Mouse (Mus musculus) heart, embryonic 10.5 days (tissue): ENCODE measurements around the gene Slc30a1. TPM values are rescaled to one million over a fixed set of nuclear protein-coding genes. Genes with fewer than 3 reads are reported as not detected.
A peak's percentile ranks its signal among the peaks of the same experiment; 100 is the strongest.

Experiments
- DNase-seq: peaks from one replicate; pipeline ENCODE4 v3.0.0-alpha.2; 2017; ENCODE audit warnings: low spot score
- H3K27ac ChIP-seq: fragments of 300-500 bp; sonication (generic); 2 replicates; pipeline ENCODE4 v1.5.1; 2016; ENCODE audit warnings: mild to moderate bottlenecking
- H3K27me3 ChIP-seq: fragments of 300-500 bp; sonication (generic); 2 replicates; pipeline ENCODE4 v1.6.1; 2016; ENCODE audit warnings: mild to moderate bottlenecking; ENCODE audit not compliant: poor library complexity, insufficient read depth, severe bottlenecking
- H3K36me3 ChIP-seq: fragments of 300-500 bp; sonication (generic); 2 replicates; pipeline ENCODE4 v1.6.1; 2016; ENCODE audit warnings: mild to moderate bottlenecking, moderate library complexity
- H3K4me1 ChIP-seq: fragments of 300-500 bp; sonication (generic); 2 replicates; pipeline ENCODE4 v1.6.1; 2016; ENCODE audit warnings: mild to moderate bottlenecking
- H3K4me3 ChIP-seq: fragments of 300-500 bp; sonication (generic); 2 replicates; pipeline ENCODE4 v1.5.1; 2016; ENCODE audit warnings: mild to moderate bottlenecking, moderate library complexity
- H3K9me3 ChIP-seq: fragments of 300-500 bp; sonication (generic); 2 replicates; pipeline ENCODE4 v1.6.1; 2016; ENCODE audit warnings: mild to moderate bottlenecking, moderate library complexity
- WGBS: fragments of 180-500 bp; shearing (Covaris S2); methylation state at CpG from one replicate; pipeline ENCODE4 v1.1.7; 2016; 5-methylcytosine and 5-hydroxymethylcytosine counted together
- polyA plus RNA-seq: library from polyadenylated mRNA; unstranded; fragments of >200 nt; fragmentation: Nextera tagmentation; extraction: Ambion mirVana; gene quantifications from 2 replicates; pipeline ENCODE4 v1.2.1, GENCODE M21; 2016

Gene Slc30a1
- polyA plus RNA-seq, 1 experiment from 2014 or later: 1.8 TPM

DNA sequence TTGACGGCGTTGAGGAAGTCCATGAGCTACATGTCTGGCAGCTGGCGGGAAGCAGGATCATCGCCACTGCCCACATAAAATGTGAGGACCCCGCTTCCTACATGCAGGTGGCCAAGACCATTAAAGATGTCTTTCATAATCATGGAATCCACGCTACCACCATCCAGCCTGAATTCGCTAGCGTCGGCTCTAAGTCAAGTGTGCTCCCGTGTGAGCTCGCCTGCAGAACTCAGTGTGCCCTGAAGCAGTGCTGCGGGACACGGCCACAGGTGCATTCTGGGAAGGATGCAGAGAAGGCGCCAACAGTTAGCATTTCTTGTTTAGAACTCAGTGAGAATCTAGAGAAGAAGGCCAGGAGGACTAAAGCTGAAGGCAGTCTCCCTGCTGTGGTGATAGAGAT lies 2.7 kb downstream of the Slc30a1 start:
- Histone ChIP-seq H3K4me1 (peaks cover 51% of the 10 kb centered on the region), H3K4me3 (0 out of 2 replicates have a peak overlapping the region, but pooled peaks have one; percentile 95), H3K27ac (no peak overlapping the region), H3K27me3 (no peaks in the 10 kb centered on the region; the same call in 1 of the 2 replicates), H3K9me3 (no peaks in the 10 kb centered on the region), H3K36me3 (peaks cover 26% of the 10 kb centered on the region)
- DNase-seq: no peak
- WGBS: 93% methylated on average over 14 of the region's 14 CpGs

DNA sequence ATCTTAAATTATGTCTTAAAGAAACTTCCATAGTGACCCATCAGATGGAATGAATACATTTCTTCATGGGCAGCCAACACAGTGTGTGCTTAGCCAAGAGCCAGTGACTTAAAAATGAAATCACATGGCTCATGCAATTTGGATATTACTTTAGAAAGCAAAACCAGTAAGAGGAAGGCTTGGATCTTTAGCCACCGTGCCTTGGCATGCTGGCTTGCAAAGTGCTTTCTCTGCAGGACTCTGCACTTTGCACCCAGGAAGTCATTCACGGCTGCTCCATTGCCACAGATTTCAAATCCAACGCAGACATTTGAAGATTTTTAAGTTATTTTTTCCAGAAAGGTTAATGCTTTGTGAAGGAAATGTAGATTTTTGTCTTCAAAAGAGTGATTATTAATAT lies 4.1 kb downstream of the Slc30a1 start:
- H3K4me3 ChIP-seq: no peak overlapping the region
- H3K27me3 ChIP-seq: no peaks in the 10 kb centered on the region
- no peak overlapping the region for H3K27ac ChIP-seq
- DNase-seq: no peak
- peaks cover 26% of the 10 kb centered on the region for H3K36me3 ChIP-seq
- H3K4me1 ChIP-seq: peaks cover 45% of the 10 kb centered on the region
- 75% methylated on average over 3 of the region's 3 CpGs for WGBS
- H3K9me3 ChIP-seq: no peaks in the 10 kb centered on the region

DNA sequence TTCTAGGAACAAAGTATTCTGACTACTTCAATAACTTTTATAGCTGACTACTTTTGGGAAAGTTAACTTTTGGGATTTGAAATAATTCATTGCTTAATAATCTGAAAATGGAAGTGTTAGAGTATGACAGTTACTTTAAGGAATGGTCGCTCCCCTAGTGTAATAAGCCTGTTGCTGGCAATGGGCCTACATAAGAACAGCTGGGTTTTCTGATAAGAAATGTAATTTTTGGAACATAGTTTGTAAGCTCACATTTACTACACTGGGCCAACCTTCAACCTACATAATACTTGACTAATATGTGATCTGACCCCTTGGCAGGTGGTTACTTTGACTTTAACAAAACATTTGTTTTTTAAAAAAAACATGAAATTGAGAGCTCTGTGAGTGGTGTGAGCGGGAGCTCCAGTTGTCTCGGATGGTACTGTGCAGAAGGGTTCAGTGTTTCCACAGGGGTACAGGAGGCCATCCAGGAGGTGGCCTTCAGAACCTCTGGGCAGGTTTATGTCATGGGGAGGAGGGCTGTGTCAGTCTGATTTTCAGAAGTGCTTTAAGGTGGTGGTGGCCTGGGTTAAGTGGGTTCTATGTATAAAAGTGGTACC lies 4.6 kb downstream of the Slc30a1 start:
- Histone ChIP-seq H3K4me3 (no peak overlapping the region), H3K9me3 (no peaks in the 10 kb centered on the region), H3K27me3 (no peaks in the 10 kb centered on the region), H3K27ac (no peak overlapping the region), H3K36me3 (peaks cover 26% of the 10 kb centered on the region), H3K4me1 (peaks cover 40% of the 10 kb centered on the region)
- 80% methylated on average over 3 of the region's 3 CpGs for WGBS
- DNase-seq: no peak

DNA sequence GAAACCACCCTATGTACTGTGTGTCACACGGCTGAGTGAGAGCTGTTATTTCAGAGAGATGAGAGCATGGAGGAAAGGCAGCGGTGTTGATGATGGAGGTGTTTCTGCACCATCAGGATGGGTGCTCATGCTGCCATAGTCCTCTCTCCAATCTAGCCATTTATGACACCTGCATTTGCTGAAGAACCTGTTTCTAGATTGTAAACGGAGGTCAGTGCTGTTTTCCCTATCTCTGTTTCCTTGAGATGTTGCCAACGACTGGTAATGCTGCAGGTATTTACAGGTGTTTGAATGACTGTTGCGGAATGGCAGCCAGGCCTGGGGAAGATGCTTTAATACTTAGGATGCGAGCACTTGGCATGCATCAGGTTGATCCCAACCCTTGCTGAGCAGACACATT lies 8.1 kb downstream of the Slc30a1 start:
- no peaks in the 10 kb centered on the region for H3K9me3 ChIP-seq
- H3K27me3 ChIP-seq: no peaks in the 10 kb centered on the region
- no peak for DNase-seq
- H3K4me1 ChIP-seq: peaks cover 14% of the 10 kb centered on the region
- H3K36me3 ChIP-seq: peaks cover 13% of the 10 kb centered on the region
- no peak overlapping the region for H3K4me3 ChIP-seq
- 77% methylated on average over 6 of the region's 6 CpGs for WGBS
- H3K27ac ChIP-seq: no peak overlapping the region

DNA sequence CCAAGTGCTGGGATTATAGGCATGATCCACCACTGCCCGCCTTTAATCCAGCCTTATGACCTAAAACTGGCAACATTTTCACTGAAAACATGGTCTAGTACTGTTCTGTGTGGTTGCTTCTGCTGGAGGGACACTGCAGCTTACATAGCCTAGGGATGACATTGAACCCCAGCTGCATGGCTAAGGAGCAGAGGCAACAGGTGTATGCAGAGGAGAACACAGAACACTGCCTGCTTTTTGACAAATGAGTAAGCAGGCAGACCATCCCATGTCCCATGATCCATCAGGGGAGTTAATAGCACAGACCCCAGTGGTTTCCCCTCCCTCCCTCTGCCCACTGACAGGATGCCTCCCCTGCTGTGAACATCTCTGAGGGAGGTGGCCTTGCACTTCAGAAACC lies 9.0 kb downstream of the Slc30a1 start:
- peaks cover 8% of the 10 kb centered on the region for H3K4me1 ChIP-seq
- 78% methylated on average over 1 of the region's 1 CpGs for WGBS
- no peaks in the 10 kb centered on the region for H3K27me3 ChIP-seq
- no peak overlapping the region for H3K27ac ChIP-seq
- DNase-seq: no peak
- no peaks in the 10 kb centered on the region for H3K9me3 ChIP-seq
- 0 out of 2 replicates have a peak, but pooled peaks cover 7% of the 10 kb centered on the region for H3K36me3 ChIP-seq
- no peak overlapping the region for H3K4me3 ChIP-seq

DNA sequence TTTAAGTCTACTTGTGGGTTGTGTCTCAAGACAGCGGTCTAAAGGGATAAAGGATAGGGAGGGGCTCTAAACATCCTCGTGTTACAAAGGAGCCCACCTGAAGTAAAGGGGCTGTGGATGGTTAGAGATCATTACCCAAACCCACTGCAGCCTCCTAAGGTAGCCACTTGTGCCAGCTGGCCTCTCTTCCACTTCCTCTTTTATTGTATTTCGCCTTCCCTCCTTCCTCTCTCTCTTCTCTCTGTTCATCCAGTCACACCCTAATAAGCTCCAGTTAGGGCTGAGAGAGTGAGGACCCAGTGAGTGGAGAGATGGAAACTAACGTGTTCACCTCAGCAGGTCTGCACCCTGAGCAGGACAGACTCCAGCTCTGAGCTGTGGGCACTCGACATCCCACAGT lies 10.3 kb downstream of the Slc30a1 start:
- Histone ChIP-seq H3K36me3 (0 out of 2 replicates have a peak, but pooled peaks cover 1% of the 10 kb centered on the region), H3K27ac (no peak overlapping the region)

DNA sequence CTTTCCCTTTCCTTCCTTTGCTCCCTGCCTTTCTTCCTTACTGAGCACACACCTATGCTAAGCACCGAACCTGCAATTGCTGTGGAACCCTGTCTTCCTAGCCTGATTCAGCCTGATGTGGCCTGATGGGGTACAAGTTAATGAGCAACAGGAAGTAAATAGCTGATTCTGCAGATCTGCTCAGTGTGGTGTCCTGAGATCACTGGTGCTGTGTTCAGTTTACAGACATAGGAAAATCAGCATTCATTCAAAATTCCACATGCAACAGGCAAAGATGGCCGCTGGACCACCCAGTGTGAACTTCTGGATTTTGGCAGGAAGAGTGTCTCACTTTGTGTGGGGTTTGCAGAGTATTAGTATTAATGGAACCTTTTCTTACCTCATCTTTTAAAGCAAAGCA lies 12.8 kb downstream of the Slc30a1 start:
- Histone ChIP-seq H3K27me3 (no peaks in the 10 kb centered on the region), H3K36me3 (no peaks in the 10 kb centered on the region), H3K9me3 (peaks cover 5% of the 10 kb centered on the region; the same call in 1 of the 2 replicates), H3K4me3 (no peak overlapping the region), H3K4me1 (no peaks in the 10 kb centered on the region), H3K27ac (no peak overlapping the region)
- 76% methylated on average over 2 of the region's 2 CpGs for WGBS
- no peak for DNase-seq

More for the DNA sequence above, 10.3 kb downstream of the Slc30a1 start:
- DNase-seq: no peak
- 62% methylated on average over 5 of the region's 5 CpGs for WGBS
- Histone ChIP-seq H3K9me3 (peaks cover 5% of the 10 kb centered on the region; the same call in 1 of the 2 replicates), H3K4me1 (peaks cover 1% of the 10 kb centered on the region), H3K4me3 (no peak overlapping the region), H3K27me3 (no peaks in the 10 kb centered on the region)

DNA sequence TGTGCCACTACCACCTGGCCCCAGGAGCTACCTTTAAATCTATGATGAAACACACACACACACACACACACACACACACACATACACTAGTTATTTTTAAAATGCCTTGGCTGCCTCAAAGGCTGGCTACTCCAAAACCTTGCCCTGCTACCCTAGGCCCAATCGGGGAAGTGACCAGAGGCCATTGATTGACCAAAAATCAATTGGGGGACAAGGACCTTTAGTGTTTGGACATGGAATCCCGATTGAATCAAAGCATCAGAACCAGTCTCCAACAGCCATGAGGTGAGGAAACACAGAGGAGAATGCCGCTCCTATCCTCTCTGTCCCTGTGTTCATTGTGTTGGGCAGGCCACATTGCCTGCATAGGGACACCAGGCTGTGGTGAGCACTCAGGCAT lies 15.1 kb downstream of the Slc30a1 start:
- H3K36me3 ChIP-seq: no peaks in the 10 kb centered on the region
- 83% methylated on average over 3 of the region's 3 CpGs for WGBS
- peaks cover 5% of the 10 kb centered on the region; the same call in 1 of the 2 replicates for H3K9me3 ChIP-seq
- DNase-seq: no peak
- no peaks in the 10 kb centered on the region for H3K27me3 ChIP-seq
- H3K4me1 ChIP-seq: no peaks in the 10 kb centered on the region
- no peak overlapping the region for H3K27ac ChIP-seq
- H3K4me3 ChIP-seq: no peak overlapping the region

DNA sequence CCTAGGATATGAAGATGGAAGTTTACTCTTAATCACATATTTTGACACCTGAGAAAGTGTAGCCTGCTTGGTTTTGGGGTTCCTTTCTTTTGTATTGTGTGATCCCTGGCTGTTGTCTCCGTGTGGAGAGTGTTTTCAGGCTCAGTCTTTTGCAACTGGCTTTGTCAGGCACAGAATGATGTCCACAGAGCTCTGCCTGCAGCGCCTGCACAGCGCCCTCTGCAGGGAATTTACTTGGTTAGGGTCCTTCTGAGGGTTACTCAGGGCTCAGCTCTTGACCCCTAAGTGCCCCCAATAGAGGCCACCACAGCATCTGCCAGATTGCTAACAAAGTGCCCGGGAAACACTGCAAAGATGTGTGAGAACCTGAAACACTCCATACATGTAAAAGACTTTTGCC lies 18.9 kb downstream of the Slc30a1 start:
- no peak for DNase-seq
- Histone ChIP-seq H3K4me1 (peaks cover 10% of the 10 kb centered on the region; the same call in 1 of the 2 replicates), H3K4me3 (no peak overlapping the region), H3K36me3 (no peaks in the 10 kb centered on the region), H3K9me3 (peaks cover 5% of the 10 kb centered on the region; the same call in 1 of the 2 replicates), H3K27ac (no peak overlapping the region), H3K27me3 (peaks cover 13% of the 10 kb centered on the region; the same call in 1 of the 2 replicates)
- 44% methylated on average over 4 of the region's 4 CpGs for WGBS

DNA sequence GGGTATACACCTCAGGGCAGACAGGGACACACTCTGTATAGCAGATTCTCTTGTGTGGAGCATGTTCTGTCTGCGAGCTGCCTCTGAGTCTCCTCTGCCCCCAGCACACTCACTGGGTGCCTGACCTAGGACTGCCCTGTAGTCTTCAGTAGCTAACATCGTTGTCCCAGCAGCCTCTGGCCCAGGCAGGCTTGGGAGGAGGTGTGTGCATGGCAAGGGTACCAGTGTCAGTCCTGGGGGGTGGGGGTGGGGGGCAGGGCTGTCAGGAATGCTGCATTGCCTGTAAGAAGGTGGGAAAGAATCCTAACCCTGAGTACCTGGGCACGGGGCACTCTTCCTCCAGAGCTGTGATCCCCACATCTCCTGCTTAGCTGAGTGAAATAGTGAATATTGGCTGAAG lies 20.1 kb downstream of the Slc30a1 start:
- Histone ChIP-seq H3K4me3 (no peak overlapping the region), H3K27me3 (peaks cover 25% of the 10 kb centered on the region; the same call in 1 of the 2 replicates), H3K9me3 (no peaks in the 10 kb centered on the region), H3K27ac (no peak overlapping the region), H3K36me3 (no peaks in the 10 kb centered on the region), H3K4me1 (peaks cover 10% of the 10 kb centered on the region; the same call in 1 of the 2 replicates)
- DNase-seq: no peak
- 67% methylated on average over 3 of the region's 3 CpGs for WGBS

DNA sequence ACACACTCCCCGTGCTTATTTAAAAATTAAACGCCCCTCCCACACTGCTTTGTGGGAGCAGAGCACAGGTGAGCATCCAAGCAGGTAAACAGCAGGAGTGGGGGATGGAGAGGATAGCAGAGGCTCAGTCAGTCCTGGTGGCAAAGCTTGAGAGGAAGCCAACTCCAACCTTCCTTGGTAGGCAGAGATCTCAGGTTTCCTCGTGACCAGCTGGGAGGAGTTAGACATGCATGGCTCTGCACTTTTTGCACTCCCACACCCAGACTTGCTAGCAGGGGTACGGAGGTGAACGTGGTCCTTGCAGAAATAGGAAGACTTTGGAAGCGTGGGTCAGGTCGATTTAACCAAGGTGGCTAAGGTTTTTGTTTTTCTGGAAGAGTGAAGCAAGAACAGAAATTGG lies 21.8 kb downstream of the Slc30a1 start:
- no peaks in the 10 kb centered on the region for H3K36me3 ChIP-seq
- WGBS: 69% methylated on average over 7 of the region's 7 CpGs
- DNase-seq: no peak
- H3K4me3 ChIP-seq: no peak overlapping the region
- no peaks in the 10 kb centered on the region for H3K9me3 ChIP-seq
- H3K27me3 ChIP-seq: peaks cover 40% of the 10 kb centered on the region
- H3K4me1 ChIP-seq: peaks cover 18% of the 10 kb centered on the region
- no peak overlapping the region for H3K27ac ChIP-seq

DNA sequence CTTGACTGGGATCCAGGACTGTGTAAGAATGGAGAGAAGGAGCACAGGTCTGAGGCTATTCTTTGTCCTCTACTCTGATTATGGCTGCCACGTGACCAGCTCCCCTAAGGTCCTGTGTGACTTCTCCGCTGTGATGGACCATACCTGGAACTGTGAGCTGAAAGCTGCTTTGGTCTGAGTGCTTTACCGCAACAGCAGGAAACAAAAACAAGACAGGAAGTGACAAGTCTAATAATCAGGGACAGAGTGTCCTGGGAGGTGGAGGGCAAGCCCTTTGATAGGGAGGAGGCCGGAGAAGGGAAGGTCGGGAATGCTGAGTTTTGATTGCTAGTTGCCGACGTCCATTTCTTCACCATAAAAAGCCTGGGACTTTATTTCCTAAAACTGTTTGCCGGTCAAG lies 22.5 kb downstream of the Slc30a1 start:
- H3K36me3 ChIP-seq: no peaks in the 10 kb centered on the region
- no peak for DNase-seq
- H3K4me1 ChIP-seq: peaks cover 18% of the 10 kb centered on the region
- WGBS: 57% methylated on average over 8 of the region's 8 CpGs
- no peak overlapping the region for H3K27ac ChIP-seq
- no peak overlapping the region for H3K4me3 ChIP-seq
- peaks cover 40% of the 10 kb centered on the region for H3K27me3 ChIP-seq
- no peaks in the 10 kb centered on the region for H3K9me3 ChIP-seq

DNA sequence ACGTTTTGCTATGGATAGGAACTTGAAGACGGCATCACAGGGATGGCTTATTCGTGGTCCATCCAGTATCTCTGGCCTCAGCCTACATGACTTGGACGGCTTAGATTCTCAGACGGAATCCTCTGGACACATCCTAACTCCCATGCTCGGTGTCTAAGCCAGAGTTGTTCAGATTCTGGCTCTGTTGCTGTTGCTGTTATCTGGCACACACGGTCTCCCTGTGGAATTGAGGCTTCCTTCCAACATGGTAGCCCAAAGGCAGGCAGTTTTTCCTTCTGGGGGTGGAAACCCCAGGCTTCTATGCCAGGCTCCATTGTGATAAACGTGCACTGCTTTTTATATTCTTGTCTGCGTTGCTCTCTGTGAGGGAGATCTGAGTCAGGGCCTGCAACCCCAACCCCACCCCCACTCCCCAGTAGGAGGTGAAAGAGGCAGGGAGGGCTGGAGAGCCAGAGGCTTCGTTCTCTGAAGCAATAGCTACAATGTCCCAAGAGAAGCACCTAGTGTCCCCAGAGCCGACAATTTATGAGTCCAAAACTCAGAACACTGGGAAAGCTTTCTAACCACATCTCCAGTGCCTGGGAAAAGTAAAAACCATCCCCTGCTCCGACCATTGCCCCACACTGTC lies 23.4 kb downstream of the Slc30a1 start:
- DNase-seq: no peak
- Histone ChIP-seq H3K27ac (no peak overlapping the region), H3K36me3 (no peaks in the 10 kb centered on the region), H3K4me3 (no peak overlapping the region), H3K27me3 (peaks cover 40% of the 10 kb centered on the region), H3K9me3 (no peaks in the 10 kb centered on the region), H3K4me1 (peaks cover 18% of the 10 kb centered on the region)
- WGBS: 56% methylated on average over 12 of the region's 12 CpGs
